Mouse (Mus musculus): ENCODE results near the gene Hacd2. TPM values are rescaled to one million over a fixed set of nuclear protein-coding genes. Genes with fewer than 3 reads are reported as not detected.

The Hacd2 gene
- polyA plus RNA-seq, 1 experiment from 2014 or later, result 122 TPM

- no peaks in the 10 kb centered on the region for H3K27me3 ChIP-seq (replicated peaks)
- H3K9ac ChIP-seq, result no peak overlapping the region
- no peak overlapping the region for H3K27ac ChIP-seq
- no peak overlapping the region for H3K4me2 ChIP-seq
- ATAC-seq (ENCODE audit: insufficient read depth, low FRiP score, low read depth), result no peak
- no peaks in the 10 kb centered on the region for H3K36me3 ChIP-seq
- no peaks in the 10 kb centered on the region for H3K9me3 ChIP-seq
- H3K4me3 ChIP-seq (replicated peaks), result no peak overlapping the region
- 65% methylated on average over 3 of the region's 3 CpGs for WGBS
- no peaks in the 10 kb centered on the region for H3K4me1 ChIP-seq
Measured at GRCm38 (mm10) chr16:35056786-35057185, 34.6 kb downstream of the Hacd2 start.

- no peak for ATAC-seq (ENCODE audit: insufficient read depth, low FRiP score, low read depth)
- Histone ChIP-seq H3K4me2 (no peak overlapping the region), H3K36me3 (no peaks in the 10 kb centered on the region), H3K4me3 (replicated peaks) (no peak overlapping the region), H3K9me3 (no peaks in the 10 kb centered on the region), H3K27ac (no peak overlapping the region), H3K4me1 (no peaks in the 10 kb centered on the region), H3K27me3 (replicated peaks) (no peaks in the 10 kb centered on the region), H3K9ac (no peak overlapping the region)
- 71% methylated on average over 2 of the region's 2 CpGs for WGBS
Measured at GRCm38 (mm10) chr16:35061017-35061416, 38.8 kb downstream of the Hacd2 start.

GRCm38 (mm10) chr16:35065724-35066123 is 43.5 kb downstream of the Hacd2 start:
- ATAC-seq (ENCODE audit: insufficient read depth, low FRiP score, low read depth), result no peak
- no peaks in the 10 kb centered on the region for H3K9me3 ChIP-seq
- no peak overlapping the region for H3K27ac ChIP-seq
- no peak overlapping the region for H3K9ac ChIP-seq
- H3K27me3 ChIP-seq (replicated peaks), result no peaks in the 10 kb centered on the region
- H3K4me2 ChIP-seq, result no peak overlapping the region
- H3K4me3 ChIP-seq (replicated peaks), result no peak overlapping the region
- WGBS, result 88% methylated on average over 6 of the region's 6 CpGs
- H3K36me3 ChIP-seq, result no peaks in the 10 kb centered on the region
- H3K4me1 ChIP-seq, result no peaks in the 10 kb centered on the region

- Histone ChIP-seq H3K4me1 (no peaks in the 10 kb centered on the region), H3K27me3 (replicated peaks) (no peaks in the 10 kb centered on the region), H3K9me3 (no peaks in the 10 kb centered on the region), H3K27ac (no peak overlapping the region), H3K4me3 (replicated peaks) (no peak overlapping the region), H3K9ac (no peak overlapping the region), H3K36me3 (no peaks in the 10 kb centered on the region), H3K4me2 (no peak overlapping the region)
- WGBS, result 56% methylated on average over 8 of the region's 8 CpGs
- ATAC-seq (ENCODE audit: insufficient read depth, low FRiP score, low read depth), result no peak
Measured at GRCm38 (mm10) chr16:35067095-35067494, 44.9 kb downstream of the Hacd2 start.

GRCm38 (mm10) chr16:35067631-35068030 is 45.4 kb downstream of the Hacd2 start:
- H3K4me3 ChIP-seq (replicated peaks), result no peak overlapping the region
- no peaks in the 10 kb centered on the region for H3K36me3 ChIP-seq
- no peak overlapping the region for H3K4me2 ChIP-seq
- WGBS, result 95% methylated on average over 3 of the region's 3 CpGs
- H3K27me3 ChIP-seq (replicated peaks), result no peaks in the 10 kb centered on the region
- H3K4me1 ChIP-seq, result no peaks in the 10 kb centered on the region
- ATAC-seq (ENCODE audit: insufficient read depth, low FRiP score, low read depth), result no peak
- no peak overlapping the region for H3K27ac ChIP-seq
- no peaks in the 10 kb centered on the region for H3K9me3 ChIP-seq
- H3K9ac ChIP-seq, result no peak overlapping the region

GRCm38 (mm10) chr16:35068886-35069285 is 46.7 kb downstream of the Hacd2 start:
- no peaks in the 10 kb centered on the region for H3K9me3 ChIP-seq
- no peaks in the 10 kb centered on the region for H3K27me3 ChIP-seq (replicated peaks)
- H3K4me2 ChIP-seq, result no peak overlapping the region
- ATAC-seq (ENCODE audit: insufficient read depth, low FRiP score, low read depth), result no peak
- WGBS, result 84% methylated on average over 4 of the region's 4 CpGs
- no peak overlapping the region for H3K27ac ChIP-seq
- no peak overlapping the region for H3K4me3 ChIP-seq (replicated peaks)
- H3K9ac ChIP-seq, result no peak overlapping the region
- no peaks in the 10 kb centered on the region for H3K4me1 ChIP-seq
- no peaks in the 10 kb centered on the region for H3K36me3 ChIP-seq

GRCm38 (mm10) chr16:35074436-35074835 is 52.2 kb downstream of the Hacd2 start:
- Histone ChIP-seq H3K27ac (no peak overlapping the region), H3K9me3 (no peaks in the 10 kb centered on the region), H3K4me1 (no peaks in the 10 kb centered on the region), H3K36me3 (no peaks in the 10 kb centered on the region), H3K4me2 (no peak overlapping the region), H3K27me3 (replicated peaks) (no peaks in the 10 kb centered on the region), H3K4me3 (replicated peaks) (no peak overlapping the region), H3K9ac (no peak overlapping the region)
- ATAC-seq (ENCODE audit: insufficient read depth, low FRiP score, low read depth), result no peak

- H3K27ac ChIP-seq, result no peak overlapping the region
- H3K4me3 ChIP-seq (replicated peaks), result no peak overlapping the region
- no peaks in the 10 kb centered on the region for H3K36me3 ChIP-seq
- no peaks in the 10 kb centered on the region for H3K4me1 ChIP-seq
- H3K9me3 ChIP-seq, result no peaks in the 10 kb centered on the region
- H3K27me3 ChIP-seq (replicated peaks), result no peaks in the 10 kb centered on the region
- H3K4me2 ChIP-seq, result no peak overlapping the region
- WGBS, result 83% methylated on average over 3 of the region's 3 CpGs
- ATAC-seq (ENCODE audit: insufficient read depth, low FRiP score, low read depth), result no peak
- H3K9ac ChIP-seq, result no peak overlapping the region
Measured at GRCm38 (mm10) chr16:35075643-35076042, 53.4 kb downstream of the Hacd2 start.

- H3K9me3 ChIP-seq, result no peaks in the 10 kb centered on the region
- no peak for ATAC-seq (ENCODE audit: insufficient read depth, low FRiP score, low read depth)
- no peaks in the 10 kb centered on the region for H3K27me3 ChIP-seq (replicated peaks)
Measured at GRCm38 (mm10) chr16:35093500-35093899, 71.3 kb downstream of the Hacd2 start.

GRCm38 (mm10) chr16:35097870-35098530 is 75.8 kb downstream of the Hacd2 start:
- no peak overlapping the region for H3K9ac ChIP-seq
- no peaks in the 10 kb centered on the region for H3K4me1 ChIP-seq
- no peak overlapping the region for H3K4me2 ChIP-seq
- H3K4me3 ChIP-seq (replicated peaks), result no peak overlapping the region
- no peaks in the 10 kb centered on the region for H3K27me3 ChIP-seq (replicated peaks)
- H3K36me3 ChIP-seq, result peaks cover 10% of the 10 kb centered on the region; the same call in 1 of the 2 replicates
- no peaks in the 10 kb centered on the region for H3K9me3 ChIP-seq
- H3K27ac ChIP-seq, result no peak overlapping the region
- WGBS, result 78% methylated on average over 3 of the region's 3 CpGs
- no peak for ATAC-seq (ENCODE audit: insufficient read depth, low FRiP score, low read depth)

More at GRCm38 (mm10) chr16:35093500-35093899, 71.3 kb downstream of the Hacd2 start:
- no peaks in the 10 kb centered on the region for H3K4me1 ChIP-seq
- peaks cover 7% of the 10 kb centered on the region; the same call in 1 of the 2 replicates for H3K36me3 ChIP-seq
- no peak overlapping the region for H3K27ac ChIP-seq
- H3K4me2 ChIP-seq, result no peak overlapping the region
- H3K4me3 ChIP-seq (replicated peaks), result no peak overlapping the region
- H3K9ac ChIP-seq, result no peak overlapping the region

GRCm38 (mm10) chr16:35101751-35102420 is 79.7 kb downstream of the Hacd2 start:
- Histone ChIP-seq H3K9ac (no peak overlapping the region), H3K27ac (no peak overlapping the region), H3K9me3 (no peaks in the 10 kb centered on the region), H3K36me3 (0 out of 2 replicates have a peak, but pooled peaks cover 4% of the 10 kb centered on the region), H3K27me3 (replicated peaks) (no peaks in the 10 kb centered on the region), H3K4me2 (no peak overlapping the region), H3K4me3 (replicated peaks) (no peak overlapping the region), H3K4me1 (no peaks in the 10 kb centered on the region)
- WGBS, result 74% methylated on average over 12 of the region's 12 CpGs
- ATAC-seq (ENCODE audit: insufficient read depth, low FRiP score, low read depth), result no peak

GRCm38 (mm10) chr16:35102866-35103620 is 80.8 kb downstream of the Hacd2 start:
- Histone ChIP-seq H3K27ac (no peak overlapping the region), H3K9ac (no peak overlapping the region), H3K36me3 (0 out of 2 replicates have a peak, but pooled peaks cover 4% of the 10 kb centered on the region), H3K27me3 (replicated peaks) (no peaks in the 10 kb centered on the region), H3K4me1 (no peaks in the 10 kb centered on the region), H3K4me3 (replicated peaks) (no peak overlapping the region), H3K4me2 (no peak overlapping the region), H3K9me3 (no peaks in the 10 kb centered on the region)
- WGBS, result 57% methylated on average over 7 of the region's 7 CpGs
- ATAC-seq (ENCODE audit: insufficient read depth, low FRiP score, low read depth), result no peak
